Mouse (Mus musculus): ENCODE results near the gene Myom3.

Gene Myom3

DNA sequence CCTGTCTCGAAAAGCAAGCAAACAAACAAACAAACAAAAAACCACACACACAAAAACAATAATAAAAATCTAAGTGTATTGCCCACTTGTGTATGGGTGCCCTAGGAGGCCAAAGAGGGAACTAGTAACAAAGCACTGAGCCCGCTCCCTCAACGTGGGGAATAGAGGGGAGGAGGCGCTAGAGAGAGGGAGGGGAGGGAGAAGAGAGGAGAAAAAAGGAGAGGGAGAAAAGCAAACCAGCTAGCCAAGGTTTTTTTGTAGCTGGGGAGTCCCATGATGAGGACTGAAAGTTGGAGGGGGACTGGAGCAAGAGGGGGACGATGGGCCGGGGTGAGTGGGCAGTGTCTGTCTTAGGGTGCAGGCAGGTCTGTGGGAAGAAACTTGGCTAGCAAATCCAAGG, 95.6 kb downstream of the Myom3 start:
- in situ Hi-C loops (cut with MboI, MseI), result loop anchor here in 1 of 2 experiments (25.0 kb wide), 1 partner anchor 1507 kb away; the partner anchor contains the start of gene Cdc42

DNA sequence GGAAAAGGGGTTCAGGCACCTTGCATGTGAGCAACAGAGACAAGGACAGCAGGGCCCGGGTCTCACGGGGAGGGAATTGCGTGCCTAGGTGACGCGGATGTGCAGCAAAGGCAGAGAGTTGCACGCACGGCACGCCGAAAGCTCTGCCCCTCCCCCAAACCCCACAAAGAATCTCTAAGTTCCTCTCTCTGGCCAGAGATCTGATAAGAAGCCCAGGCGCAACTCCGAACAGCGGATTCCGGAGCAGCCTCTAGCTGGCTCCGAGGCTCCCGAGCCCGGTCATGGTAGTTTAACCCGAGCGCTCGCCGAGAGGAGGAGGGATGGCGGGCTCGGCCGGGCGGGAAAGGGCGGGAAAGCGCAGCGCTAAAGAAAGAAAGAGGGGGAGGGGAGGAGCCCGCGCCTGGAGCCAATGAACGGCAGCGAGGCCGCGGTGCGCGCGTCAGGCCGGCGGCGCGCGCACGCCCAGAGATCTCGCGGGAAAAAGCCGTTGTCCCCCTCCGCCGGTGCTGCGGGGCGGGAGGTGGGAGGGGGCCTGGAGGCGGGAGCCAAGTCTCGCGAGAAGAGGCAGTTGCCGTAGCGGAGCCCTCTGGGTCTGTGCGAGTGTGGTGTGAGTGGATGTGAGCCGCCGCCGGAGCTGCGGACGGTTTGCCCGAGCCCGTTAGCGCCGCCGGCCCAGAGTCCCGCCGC, 96.2 kb downstream of the Myom3 start, which contains the start of gene Srsf10:
Gene Srsf10, plus strand, starts transcription at position 212 of the 687 bp plus-strand sequence.
- in situ Hi-C loops (cut with MboI, MseI), result loop anchor here in 1 of 2 experiments (25.0 kb wide), 1 partner anchor 1507 kb away; the partner anchor contains the start of gene Cdc42

DNA sequence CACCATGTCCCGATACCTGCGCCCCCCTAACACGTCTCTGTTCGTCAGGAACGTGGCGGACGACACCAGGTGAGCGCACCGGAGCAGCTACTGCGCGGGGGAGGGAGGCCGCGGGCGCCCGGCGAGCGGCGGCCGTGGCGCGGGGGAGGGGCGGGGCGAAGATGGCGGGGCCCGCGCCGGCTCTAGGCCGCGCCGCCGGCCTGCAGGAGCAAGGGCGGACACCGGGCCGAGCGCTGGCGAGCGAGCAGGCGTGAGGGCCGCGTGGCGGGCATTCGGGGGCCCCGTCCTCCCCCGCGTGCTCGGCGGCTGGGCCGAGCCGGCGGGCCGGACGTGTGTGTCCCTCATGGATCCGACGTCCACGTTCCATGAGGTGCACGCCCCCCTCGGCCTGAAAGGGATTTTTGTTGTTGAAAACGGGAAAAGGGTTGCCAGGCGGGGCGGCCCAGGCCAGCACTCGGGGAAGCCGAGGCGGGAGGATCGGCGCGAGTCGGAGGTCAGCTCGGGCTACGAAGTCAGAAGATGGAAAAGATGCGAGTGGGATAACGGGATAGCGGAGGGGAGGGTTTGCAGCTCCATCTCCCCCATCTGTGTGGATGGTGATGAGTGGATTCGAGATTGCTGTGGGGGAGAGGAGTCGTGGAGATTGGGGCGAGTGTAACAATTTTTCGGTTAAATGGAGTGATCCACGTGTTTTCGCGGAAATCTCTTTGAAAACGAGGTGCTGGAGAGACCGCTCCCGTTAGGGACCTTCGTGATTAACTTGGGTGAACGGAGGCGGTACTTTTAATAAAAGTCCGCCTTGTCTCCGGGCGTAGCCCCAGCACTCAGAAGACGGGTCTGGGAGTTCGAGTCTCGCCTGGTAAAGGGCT, 96.9 kb downstream of the Myom3 start:
- in situ Hi-C loops (cut with MboI, MseI), result loop anchor here in 1 of 2 experiments (25.0 kb wide), 1 partner anchor 1506 kb away; the partner anchor contains the start of gene Cdc42

DNA sequence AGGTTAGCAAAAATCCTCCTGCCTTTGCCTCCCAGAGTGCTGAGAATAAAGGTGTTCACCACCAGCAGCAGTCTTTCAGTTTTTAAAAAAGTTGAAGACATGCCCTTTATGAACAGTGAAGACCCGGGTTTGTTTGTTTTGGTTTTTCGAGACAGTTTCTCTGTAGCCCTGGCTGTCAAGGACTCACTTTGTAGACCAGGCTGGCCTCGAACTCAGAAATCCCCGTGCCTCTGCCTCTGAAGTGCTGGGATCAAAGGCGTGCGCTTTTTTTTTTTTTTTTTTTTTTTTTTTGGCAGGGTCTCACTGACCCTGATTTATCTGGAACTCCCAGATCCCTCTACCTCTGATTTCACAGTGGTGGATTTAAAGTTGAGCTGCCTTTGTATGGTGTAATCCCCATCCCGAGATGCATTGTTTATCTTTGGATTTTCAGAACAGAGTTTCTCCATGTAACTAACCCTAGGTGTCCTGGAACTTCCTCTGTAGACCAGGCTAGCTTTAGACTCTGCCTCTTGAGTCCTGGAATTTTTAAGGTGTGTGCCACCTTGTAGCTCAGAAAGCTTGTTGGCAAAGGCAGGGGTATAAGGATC, 98.2 kb downstream of the Myom3 start:
- in situ Hi-C loops (cut with MboI, MseI), result loop anchor here in 1 of 2 experiments (25.0 kb wide), 1 partner anchor 1505 kb away; the partner anchor contains the start of gene Cdc42

Data from T-helper 17 cell (primary cell).